Mouse (Mus musculus) lung, postnatal 0 days (tissue): Measurements from ENCODE around the gene Atp1b3. TPM values are rescaled to one million over a fixed set of nuclear protein-coding genes. Genes with fewer than 3 reads are reported as not detected.

Source experiments
- ATAC-seq: fragments of 200-750 bp; cut with Nextera tagmentation; 2 replicates; pipeline ENCODE4 v1.8.0; 2017; ENCODE audit warnings: moderate library complexity
- DNase-seq: peaks from one replicate; pipeline ENCODE4 v3.0.0-alpha.2; 2016; ENCODE audit warnings: low spot score
- H3K27ac ChIP-seq: fragments of 300-500 bp; sonication (generic); 2 replicates; pipeline ENCODE4 v1.5.1; 2014; ENCODE audit warnings: antibody characterized with exemption, mild to moderate bottlenecking, low read length, mixed read lengths
- H3K27me3 ChIP-seq: fragments of 300-500 bp; sonication (generic); replicated peaks from 2 replicates; pipeline ENCODE4 v1.6.1; 2014; ENCODE audit warnings: low read length, mixed read lengths; ENCODE audit not compliant: insufficient read depth
- H3K36me3 ChIP-seq: fragments of 300-500 bp; sonication (generic); 2 replicates; pipeline ENCODE4 v1.6.1; 2014; ENCODE audit warnings: low read length, mixed read lengths; ENCODE audit not compliant: insufficient read depth
- H3K4me1 ChIP-seq: fragments of 300-500 bp; sonication (generic); 2 replicates; pipeline ENCODE4 v1.6.1; 2014; ENCODE audit warnings: antibody characterized with exemption, low read depth, low read length, mixed read lengths; ENCODE audit not compliant: insufficient read depth
- H3K4me2 ChIP-seq: fragments of 300-500 bp; sonication (generic); replicated peaks from 2 replicates; pipeline ENCODE4 v1.6.1; 2014; ENCODE audit warnings: low read depth, mild to moderate bottlenecking, low read length, moderate library complexity, mixed read lengths
- H3K4me3 ChIP-seq: fragments of 300-500 bp; sonication (generic); 2 replicates; pipeline ENCODE4 v1.5.1; 2014; ENCODE audit warnings: low read depth, low read length
- H3K9ac ChIP-seq: fragments of 300-500 bp; sonication (generic); replicated peaks from 2 replicates; pipeline ENCODE4 v1.6.1; 2014; ENCODE audit warnings: low read depth, mild to moderate bottlenecking
- H3K9me3 ChIP-seq: fragments of 300-500 bp; sonication (generic); 2 replicates; pipeline ENCODE4 v1.6.1; 2016; ENCODE audit warnings: low read length, mixed read lengths
- CTCF ChIP-seq: IDR thresholded peaks from 2 replicates; pipeline ENCODE4 v1.5.1; 2016; ENCODE audit warnings: antibody characterized with exemption, mild to moderate bottlenecking
- EP300 ChIP-seq: IDR thresholded peaks from 2 replicates; pipeline ENCODE4 v1.6.1; 2016; ENCODE audit warnings: antibody characterized with exemption, mild to moderate bottlenecking, control low read depth
- WGBS: fragments of 180-500 bp; shearing (Covaris S2); extraction: QIAGEN DNeasy Blood & Tissue Kit; methylation state at CpG from one replicate; pipeline ENCODE4 v1.1.7; 2014; 5-methylcytosine and 5-hydroxymethylcytosine counted together
- polyA plus RNA-seq: library from polyadenylated mRNA; unstranded; fragments of >200 nt; fragmentation: Nextera tagmentation; extraction: Ambion mirVana; gene quantifications from 2 replicates; pipeline ENCODE4 v1.2.1, GENCODE M21; 2015

Atp1b3 gene
- polyA plus RNA-seq, 1 experiment from 2014 or later, result 206 TPM

GRCm38 (mm10) chr9:96382756-96383155 is 18.5 kb upstream of the Atp1b3 start:
- H3K4me1 ChIP-seq, result peaks cover 15% of the 10 kb centered on the region; the same call in 1 of the 2 replicates
- no peak overlapping the region for H3K4me3 ChIP-seq
- no peaks in the 10 kb centered on the region for H3K36me3 ChIP-seq
- H3K9me3 ChIP-seq, result no peaks in the 10 kb centered on the region
- no peak for DNase-seq
- TF ChIP-seq EP300, result no peak
- TF ChIP-seq CTCF, result no peak
- no peak overlapping the region for H3K27ac ChIP-seq
- WGBS, result 49% methylated on average over 4 of the region's 4 CpGs
- ATAC-seq, result no peak
- no peak overlapping the region for H3K4me2 ChIP-seq
- H3K9ac ChIP-seq, result no peak overlapping the region
- H3K27me3 ChIP-seq, result no peaks in the 10 kb centered on the region

- DNase-seq (peak; percentile 92), ATAC-seq (peak; percentile 92)
- Histone ChIP-seq H3K9me3 (no peaks in the 10 kb centered on the region), H3K9ac (no peak overlapping the region; the same call in 1 of the 2 replicates), H3K4me3 (no peak overlapping the region), H3K36me3 (no peaks in the 10 kb centered on the region), H3K27me3 (no peaks in the 10 kb centered on the region), H3K4me1 (peaks cover 15% of the 10 kb centered on the region; the same call in 1 of the 2 replicates), H3K27ac (peak overlapping the region; percentile 86), H3K4me2 (peak overlapping the region; percentile 22; the same call in 1 of the 2 replicates)
- peak; percentile 85 for TF ChIP-seq EP300
- TF ChIP-seq CTCF, result no peak
- 25% methylated on average over 13 of the region's 13 CpGs for WGBS
These were observed 17.2 kb upstream of the Atp1b3 start for GRCm38 (mm10) chr9:96381393-96381792.

- 52% methylated on average over 7 of the region's 7 CpGs for WGBS
- Histone ChIP-seq H3K9ac (no peak overlapping the region), H3K27ac (no peak overlapping the region), H3K9me3 (no peaks in the 10 kb centered on the region), H3K27me3 (no peaks in the 10 kb centered on the region), H3K36me3 (no peaks in the 10 kb centered on the region), H3K4me2 (no peak overlapping the region), H3K4me3 (no peak overlapping the region), H3K4me1 (peaks cover 11% of the 10 kb centered on the region; the same call in 1 of the 2 replicates)
- DNase-seq (peak; percentile 74), ATAC-seq (peak; percentile 56)
- TF ChIP-seq CTCF (no peak), EP300 (0 out of 2 replicates have a peak, but pooled peaks have one; percentile 39)
These were observed 15.3 kb upstream of the Atp1b3 start for GRCm38 (mm10) chr9:96379551-96379950.

GRCm38 (mm10) chr9:96378747-96379146 is 14.5 kb upstream of the Atp1b3 start:
- no peak overlapping the region for H3K4me2 ChIP-seq

GRCm38 (mm10) chr9:96377096-96377495 is 12.9 kb upstream of the Atp1b3 start:
- DNase-seq, result no peak
- WGBS, result 90% methylated on average over 1 of the region's 1 CpGs

More at GRCm38 (mm10) chr9:96378747-96379146, 14.5 kb upstream of the Atp1b3 start:
- no peak for DNase-seq
- 44% methylated on average over 5 of the region's 5 CpGs for WGBS
- H3K27ac ChIP-seq, result no peak overlapping the region
- TF ChIP-seq EP300, result no peak
- TF ChIP-seq CTCF, result no peak
- no peak for ATAC-seq
- H3K36me3 ChIP-seq, result no peaks in the 10 kb centered on the region
- no peak overlapping the region for H3K4me3 ChIP-seq
- H3K9me3 ChIP-seq, result no peaks in the 10 kb centered on the region
- H3K27me3 ChIP-seq, result no peaks in the 10 kb centered on the region
- peaks cover 11% of the 10 kb centered on the region; the same call in 1 of the 2 replicates for H3K4me1 ChIP-seq
- H3K9ac ChIP-seq, result no peak overlapping the region

GRCm38 (mm10) chr9:96375819-96376218 is 11.6 kb upstream of the Atp1b3 start:
- Histone ChIP-seq H3K36me3 (no peaks in the 10 kb centered on the region), H3K4me3 (no peak overlapping the region), H3K4me2 (no peak overlapping the region), H3K9ac (no peak overlapping the region), H3K27me3 (no peaks in the 10 kb centered on the region), H3K27ac (no peak overlapping the region), H3K4me1 (peaks cover 4% of the 10 kb centered on the region; the same call in 1 of the 2 replicates), H3K9me3 (no peaks in the 10 kb centered on the region)
- DNase-seq, result peak; percentile 36
- no peak for TF ChIP-seq CTCF
- TF ChIP-seq EP300, result no peak
- ATAC-seq, result no peak
- WGBS, result 43% methylated on average over 3 of the region's 3 CpGs

More at GRCm38 (mm10) chr9:96377096-96377495, 12.9 kb upstream of the Atp1b3 start:
- H3K4me2 ChIP-seq, result no peak overlapping the region
- no peak overlapping the region for H3K4me3 ChIP-seq
- no peak for TF ChIP-seq CTCF
- TF ChIP-seq EP300, result no peak
- H3K9ac ChIP-seq, result no peak overlapping the region
- H3K27me3 ChIP-seq, result no peaks in the 10 kb centered on the region
- peaks cover 4% of the 10 kb centered on the region; the same call in 1 of the 2 replicates for H3K4me1 ChIP-seq
- H3K27ac ChIP-seq, result no peak overlapping the region
- no peaks in the 10 kb centered on the region for H3K36me3 ChIP-seq
- no peaks in the 10 kb centered on the region for H3K9me3 ChIP-seq
- ATAC-seq, result no peak
